In genomic region chr1:171412001-171412441, GRCm38 (mm10) we compare ENCODE assay signal across 8 mouse cellular contexts. TPM values are rescaled to one million over a fixed set of nuclear protein-coding genes. Genes with fewer than 3 reads are reported as not detected.
DNase-seq lines count a peak whose midpoint lies in the region; ATAC-seq and TF ChIP-seq lines count a peak whose summit lies in the region.

No protein-coding gene starts in this region.

- no peaks in the 10 kb centered on the region for H3K9me3 ChIP-seq in forebrain, postnatal 0 days (ENCODE audit: low read length)
- no peaks in the 10 kb centered on the region for H3K9me3 ChIP-seq in intestine, embryonic 14.5 days (ENCODE audit: control insufficient read depth, low read length)
- no peaks in the 10 kb centered on the region for H3K9me3 ChIP-seq in liver, embryonic 15.5 days (replicated peaks)

- H3K9ac ChIP-seq in forebrain, postnatal 0 days: peak overlapping the region; percentile 96
- peak overlapping the region; percentile 93 for H3K9ac ChIP-seq in intestine, embryonic 14.5 days (ENCODE audit: low read length)
- H3K9ac ChIP-seq in liver, embryonic 15.5 days: peak overlapping the region; percentile 90

- DNase-seq in left cerebral cortex, postnatal 14 days (ENCODE audit: low spot score in 2 of 2): peak; percentile 30 to 41
- DNase-seq in left cerebral cortex, adult 11 months (ENCODE audit: low spot score): no peak
- peak; percentile 58 for DNase-seq in brain, adult 2 months (ENCODE audit: low read depth, low spot score)
- peak; percentile 79 for DNase-seq in forebrain, postnatal 0 days
- peak; percentile 79 for DNase-seq in intestine, embryonic 14.5 days (ENCODE audit: low spot score)
- peak; percentile 28 to 55 for DNase-seq in natural killer cell, adult 2 months (ENCODE audit: low spot score in 2 of 2)
- peak; percentile 35 to 43 for DNase-seq in thymus, postnatal 10 days (ENCODE audit: low spot score in 2 of 2)

- H3K4me1 ChIP-seq in forebrain, postnatal 0 days (ENCODE audit: insufficient read depth): peaks cover 9% of the 10 kb centered on the region
- peaks cover 10% of the 10 kb centered on the region for H3K4me1 ChIP-seq in intestine, embryonic 14.5 days (replicated peaks; ENCODE audit: control insufficient read depth, insufficient read depth, low read length)
- H3K4me1 ChIP-seq in liver, embryonic 15.5 days (replicated peaks): peaks cover 24% of the 10 kb centered on the region

- WGBS in forebrain, postnatal 0 days: under 1% methylated on average over 20 of the region's 20 CpGs
- 1% methylated on average over 20 of the region's 20 CpGs for WGBS in intestine, embryonic 14.5 days
- 1% methylated on average over 20 of the region's 20 CpGs for WGBS in liver, embryonic 15.5 days (ENCODE audit: insufficient replicate concordance)

- peaks cover 20% of the 10 kb centered on the region for H3K36me3 ChIP-seq in forebrain, postnatal 0 days (ENCODE audit: insufficient read depth)
- H3K36me3 ChIP-seq in intestine, embryonic 14.5 days (ENCODE audit: control insufficient read depth, insufficient read depth, low read length): peaks cover 28% of the 10 kb centered on the region
- peaks cover 24% of the 10 kb centered on the region for H3K36me3 ChIP-seq in liver, embryonic 15.5 days (replicated peaks)

- H3K27ac ChIP-seq in forebrain, postnatal 0 days (ENCODE audit: low read depth, low read length): peak overlapping the region; percentile 96
- peak overlapping the region; percentile 86 for H3K27ac ChIP-seq in intestine, embryonic 14.5 days (ENCODE audit: low read depth)
- peak overlapping the region; percentile 80 for H3K27ac ChIP-seq in liver, embryonic 15.5 days (replicated peaks)

- no peaks in the 10 kb centered on the region; the same call in 1 of the 2 replicates for H3K27me3 ChIP-seq in forebrain, postnatal 0 days (ENCODE audit: insufficient read depth, low read length)
- H3K27me3 ChIP-seq in intestine, embryonic 14.5 days (replicated peaks; ENCODE audit: control insufficient read depth, insufficient read depth, low read length): no peaks in the 10 kb centered on the region
- H3K27me3 ChIP-seq in liver, embryonic 15.5 days: peaks cover 11% of the 10 kb centered on the region; the same call in 1 of the 2 replicates

- H3K4me2 ChIP-seq in forebrain, postnatal 0 days (ENCODE audit: low read depth): peak overlapping the region; percentile 49
- H3K4me2 ChIP-seq in intestine, embryonic 14.5 days (ENCODE audit: low read length): peak overlapping the region; percentile 57
- H3K4me2 ChIP-seq in liver, embryonic 15.5 days: peak overlapping the region; percentile 75

- ATAC-seq in forebrain, postnatal 0 days: peak; percentile 36; the same call in 1 of the 2 replicates
- peak; percentile 41 for ATAC-seq in intestine, embryonic 14.5 days (replicated peaks; ENCODE audit: low FRiP score, low TSS enrichment, low read depth)
- no peak for ATAC-seq in liver, embryonic 15.5 days (ENCODE audit: insufficient read depth)

- H3K4me3 ChIP-seq in forebrain, postnatal 0 days (ENCODE audit: low read depth, low read length): peak overlapping the region; percentile 94
- H3K4me3 ChIP-seq in intestine, embryonic 14.5 days (ENCODE audit: low read depth, low read length): peak overlapping the region; percentile 69
- H3K4me3 ChIP-seq in liver, embryonic 15.5 days (replicated peaks): peak overlapping the region; percentile 86

- intact Hi-C loops in left cerebral cortex, postnatal 14 days (cut with DNase I): loop anchor here (5.0 kb wide), 1 partner anchor 50 kb away; the partner anchor contains the start of gene Klhdc9

- peak; percentile 40 for TF ChIP-seq CTCF in forebrain, postnatal 0 days (IDR thresholded peaks at IDR 0.05; ENCODE audit: low read depth)

RNA-seq across cellular contexts. Expression of gene Usf1, which starts 0.9 kb away (rescaled TPM):
- 100 to 1,000 TPM; 105 to 107 TPM for total RNA-seq in left cerebral cortex, postnatal 14 days (2021)
- total RNA-seq in forebrain, postnatal 0 days (2014; rRNA removed): 168 and 183 TPM in 2 replicates
- polyA plus RNA-seq in forebrain, postnatal 0 days (2015; fragmentation: Nextera tagmentation; extraction: Ambion mirVana): 198 and 200 TPM in 2 replicates
- 73.7 and 83.4 TPM in 2 replicates for polyA plus RNA-seq in intestine, embryonic 14.5 days (2014; fragmentation: Nextera tagmentation; extraction: Ambion mirVana)
- polyA plus RNA-seq in liver, embryonic 15.5 days (2015; fragmentation: Nextera tagmentation; extraction: Ambion mirVana): 18.6 and 21.3 TPM in 2 replicates

RNA-seq across cellular contexts. Expression of gene Tstd1, which starts 6.7 kb away (rescaled TPM):
- total RNA-seq in left cerebral cortex, postnatal 14 days (2021): 1 to 10 TPM; 1.7 to 3.2 TPM
- 1.3 and 2.0 TPM in 2 replicates for total RNA-seq in forebrain, postnatal 0 days (2014; rRNA removed)
- polyA plus RNA-seq in forebrain, postnatal 0 days (2015; fragmentation: Nextera tagmentation; extraction: Ambion mirVana): 1.9 and 3.1 TPM in 2 replicates
- polyA plus RNA-seq in intestine, embryonic 14.5 days (2014; fragmentation: Nextera tagmentation; extraction: Ambion mirVana): 2.8 and 3.4 TPM in 2 replicates
- 2.1 and 2.5 TPM in 2 replicates for polyA plus RNA-seq in liver, embryonic 15.5 days (2015; fragmentation: Nextera tagmentation; extraction: Ambion mirVana)

RNA-seq across cellular contexts. Expression of gene Arhgap30, which starts 23.3 kb away (rescaled TPM):
- 1 to 10 TPM; 1.8 to 1.9 TPM for total RNA-seq in left cerebral cortex, postnatal 14 days (2021)
- 0.69 and 0.81 TPM in 2 replicates for total RNA-seq in forebrain, postnatal 0 days (2014; rRNA removed)
- polyA plus RNA-seq in forebrain, postnatal 0 days (2015; fragmentation: Nextera tagmentation; extraction: Ambion mirVana): 0.53 and 0.65 TPM in 2 replicates
- polyA plus RNA-seq in intestine, embryonic 14.5 days (2014; fragmentation: Nextera tagmentation; extraction: Ambion mirVana): 1.1 and 1.3 TPM in 2 replicates
- polyA plus RNA-seq in liver, embryonic 15.5 days (2015; fragmentation: Nextera tagmentation; extraction: Ambion mirVana): 5.0 and 5.3 TPM in 2 replicates

RNA-seq across cellular contexts. Expression of gene F11r, which starts 25.3 kb away (rescaled TPM):
- total RNA-seq in left cerebral cortex, postnatal 14 days (2021): 1 to 10 TPM; 7.4 to 8.3 TPM
- total RNA-seq in forebrain, postnatal 0 days (2014; rRNA removed): 3.6 and 6.2 TPM in 2 replicates
- polyA plus RNA-seq in forebrain, postnatal 0 days (2015; fragmentation: Nextera tagmentation; extraction: Ambion mirVana): 4.6 and 7.8 TPM in 2 replicates
- 88.7 and 92.1 TPM in 2 replicates for polyA plus RNA-seq in intestine, embryonic 14.5 days (2014; fragmentation: Nextera tagmentation; extraction: Ambion mirVana)
- polyA plus RNA-seq in liver, embryonic 15.5 days (2015; fragmentation: Nextera tagmentation; extraction: Ambion mirVana): 29.7 and 32.8 TPM in 2 replicates

RNA-seq across cellular contexts. Expression of gene Nectin4, which starts 42.1 kb away (rescaled TPM):
- 1 to 10 TPM; 1.0 to 1.4 TPM for total RNA-seq in left cerebral cortex, postnatal 14 days (2021)
- total RNA-seq in forebrain, postnatal 0 days (2014; rRNA removed): 1.0 and 2.0 TPM in 2 replicates
- 1.3 and 1.8 TPM in 2 replicates for polyA plus RNA-seq in forebrain, postnatal 0 days (2015; fragmentation: Nextera tagmentation; extraction: Ambion mirVana)
- 2.6 and 2.8 TPM in 2 replicates for polyA plus RNA-seq in intestine, embryonic 14.5 days (2014; fragmentation: Nextera tagmentation; extraction: Ambion mirVana)
- polyA plus RNA-seq in liver, embryonic 15.5 days (2015; fragmentation: Nextera tagmentation; extraction: Ambion mirVana): 0.07 and 0.18 TPM in 2 replicates
